Mouse (Mus musculus): ENCODE measurements around the gene Cyp2c23.
A peak's percentile ranks its signal among the peaks of the same experiment; 100 is the strongest.

Gene Cyp2c23

GRCm38 (mm10) chr19:44028972-44029371 is at the start of gene Cyp2c23:
Gene Cyp2c23 (minus strand): TSS chr19:44029208.
- no peak for DNase-seq

- no peak for DNase-seq
Measured at GRCm38 (mm10) chr19:44077024-44077423, 48.0 kb upstream of the Cyp2c23 start.

- DNase-seq, result no peak
Measured at GRCm38 (mm10) chr19:44076457-44076856, 47.4 kb upstream of the Cyp2c23 start.

- DNase-seq, result no peak
Measured at GRCm38 (mm10) chr19:44074986-44075385, 46.0 kb upstream of the Cyp2c23 start.

GRCm38 (mm10) chr19:44071166-44071565 is 42.2 kb upstream of the Cyp2c23 start:
- no peak for DNase-seq

- DNase-seq, result no peak
Measured at GRCm38 (mm10) chr19:44069914-44070232, 40.9 kb upstream of the Cyp2c23 start.

- peak; percentile 95 for DNase-seq
Measured at GRCm38 (mm10) chr19:44069121-44069913, 40.3 kb upstream of the Cyp2c23 start, which contains the start of gene Erlin1. Gene Erlin1 (minus strand): TSS chr19:44069785.

GRCm38 (mm10) chr19:44068232-44068631 is 39.2 kb upstream of the Cyp2c23 start:
- no peak for DNase-seq

GRCm38 (mm10) chr19:44067323-44068049 is 38.5 kb upstream of the Cyp2c23 start:
- DNase-seq, result no peak

- no peak for DNase-seq
Measured at GRCm38 (mm10) chr19:44064734-44065133, 35.7 kb upstream of the Cyp2c23 start.

- DNase-seq, result no peak
Measured at GRCm38 (mm10) chr19:44063773-44064172, 34.8 kb upstream of the Cyp2c23 start.

GRCm38 (mm10) chr19:44060226-44060625 is 31.2 kb upstream of the Cyp2c23 start:
- no peak for DNase-seq

- no peak for DNase-seq
Measured at GRCm38 (mm10) chr19:44055173-44055826, 26.3 kb upstream of the Cyp2c23 start.

- DNase-seq, result no peak
Measured at GRCm38 (mm10) chr19:44050388-44050787, 21.4 kb upstream of the Cyp2c23 start.

- DNase-seq, result no peak
Measured at GRCm38 (mm10) chr19:44049282-44049681, 20.3 kb upstream of the Cyp2c23 start.

- no peak for DNase-seq
Measured at GRCm38 (mm10) chr19:44045847-44046246, 16.8 kb upstream of the Cyp2c23 start.

GRCm38 (mm10) chr19:44042121-44042520 is 13.1 kb upstream of the Cyp2c23 start:
- DNase-seq, result no peak

- DNase-seq, result no peak
Measured at GRCm38 (mm10) chr19:44033396-44033795, 4.4 kb upstream of the Cyp2c23 start.

- no peak for DNase-seq
Measured at GRCm38 (mm10) chr19:44032046-44032744, 3.2 kb upstream of the Cyp2c23 start.

GRCm38 (mm10) chr19:44030024-44030423 is 1.0 kb upstream of the Cyp2c23 start:
- no peak for DNase-seq

GRCm38 (mm10) chr19:44026956-44027530 is 2.0 kb downstream of the Cyp2c23 start:
- no peak for DNase-seq

- DNase-seq, result no peak
Measured at GRCm38 (mm10) chr19:44024921-44025585, 4.0 kb downstream of the Cyp2c23 start.
